In the genomic region with DNA sequence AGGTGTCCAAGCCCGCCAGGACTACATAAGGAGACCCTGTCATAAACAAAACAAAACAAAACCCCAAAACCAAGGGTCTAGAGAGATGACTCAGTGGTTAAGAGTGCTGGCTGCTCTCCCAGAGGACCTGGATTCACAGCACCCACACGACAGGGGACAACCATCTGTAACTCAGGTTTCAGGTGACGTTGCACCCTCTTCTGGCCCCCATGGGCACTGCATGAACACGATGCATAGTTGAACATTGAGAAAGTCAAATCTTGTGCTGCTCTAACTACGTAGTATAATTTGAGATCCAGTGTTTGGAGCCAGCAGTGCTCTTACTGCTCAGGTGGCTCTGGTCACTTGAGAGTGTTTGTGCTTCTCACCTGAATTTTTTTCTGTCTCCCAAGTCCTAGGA, we compare ENCODE assay signal across 13 mouse cellular contexts. TPM values are rescaled to one million over a fixed set of nuclear protein-coding genes. Genes with fewer than 3 reads are reported as not detected.
"Had no signal": no experiment of that assay in that cellular context is flagged by ENCODE, and none has a peak within 500 bp of the region (broad histone marks: within the 10 kb centered on the region; RNA-seq: fewer than 3 reads in every experiment).

No protein-coding gene starts in this region.

- H3K4me2 ChIP-seq: limb, embryonic 15.5 days had no signal

- H3K9me3 ChIP-seq: kidney, embryonic 15.5 days; limb, embryonic 15.5 days; stomach, embryonic 15.5 days had no signal

- H3K36me3 ChIP-seq: kidney, embryonic 15.5 days; limb, embryonic 15.5 days; liver, embryonic 12.5 days; midbrain, embryonic 10.5 days; stomach, embryonic 15.5 days had no signal

- H3K27ac ChIP-seq: kidney, embryonic 15.5 days; limb, embryonic 15.5 days; liver, embryonic 12.5 days; midbrain, embryonic 10.5 days; stomach, embryonic 15.5 days had no signal

- DNase-seq: kidney, adult 11 months; kidney, postnatal 14 days; layer of hippocampus, adult 9-11 months; layer of hippocampus, postnatal 36 days; lung, postnatal 4 days; right cerebral cortex, postnatal 14 days had no signal

- ATAC-seq: liver, embryonic 12.5 days; midbrain, embryonic 16.5 days had no signal

- H3K9ac ChIP-seq: kidney, embryonic 15.5 days; limb, embryonic 15.5 days; liver, embryonic 12.5 days; stomach, embryonic 15.5 days had no signal

- H3K4me1 ChIP-seq: liver, embryonic 12.5 days; stomach, embryonic 15.5 days had no signal

- H3K4me3 ChIP-seq: kidney, embryonic 15.5 days; limb, embryonic 15.5 days; liver, embryonic 12.5 days; midbrain, embryonic 10.5 days; stomach, embryonic 15.5 days had no signal

RNA-seq across cellular contexts. Expression of a gene that starts 41.2 kb away (rescaled TPM):
- total RNA-seq: megakaryocyte, adult 5-6 weeks had no signal
